Mouse (Mus musculus): Measurements from ENCODE around the gene Srsf4.

GRCm38 (mm10) chr4:131861341-131861739 is 12.1 kb upstream of the Srsf4 start:
- no peak for TF ChIP-seq CTCF (IDR thresholded peaks at IDR 0.05; ENCODE audit: control insufficient read depth, insufficient read depth, insufficient read length)
- no peak for TF ChIP-seq MYOG (IDR thresholded peaks at IDR 0.05; ENCODE audit: control insufficient read depth, extremely low read depth, insufficient read length)
- no peak for TF ChIP-seq MYOD1 (IDR thresholded peaks at IDR 0.05; ENCODE audit: control insufficient read depth, insufficient read length, low read depth)
- no peak for TF ChIP-seq USF1 (IDR thresholded peaks at IDR 0.05; ENCODE audit: low read depth)
- TF ChIP-seq CEBPB (IDR thresholded peaks at IDR 0.05; ENCODE audit: low read depth), result no peak
- no peak for TF ChIP-seq MAX (IDR thresholded peaks at IDR 0.05)

Data from C2C12 (cell line).